Mouse (Mus musculus) bone marrow macrophage, adult 2 months (primary cell): Measurements from ENCODE around the gene Phyhd1. TPM values are rescaled to one million over a fixed set of nuclear protein-coding genes. Genes with fewer than 3 reads are reported as not detected.

ENCODE experiments used
- H3K27ac ChIP-seq: 2 replicates; pipeline ENCODE4 v1.5.1; 2012; ENCODE audit warnings: low read depth, low read length; ENCODE audit not compliant: insufficient read depth
- H3K4me1 ChIP-seq: 2 replicates; pipeline ENCODE4 v1.6.1; 2012; ENCODE audit warnings: low read length; ENCODE audit not compliant: control insufficient read depth, insufficient read depth
- H3K4me3 ChIP-seq: 2 replicates; pipeline ENCODE4 v1.5.1; 2012; ENCODE audit warnings: mild to moderate bottlenecking, low read length, moderate library complexity; ENCODE audit not compliant: insufficient read depth
- CTCF ChIP-seq: IDR thresholded peaks from 2 replicates; pipeline ENCODE4 v1.5.1; 2012; ENCODE audit warnings: low read depth, mild to moderate bottlenecking, low read length, moderate library complexity
- POLR2A ChIP-seq: IDR thresholded peaks from 2 replicates; pipeline ENCODE4 v1.6.1; 2012; ENCODE audit warnings: mild to moderate bottlenecking, low read depth, low read length, borderline replicate concordance
- polyA plus RNA-seq: library from polyadenylated mRNA; stranded (reverse); fragments of >200 nt; gene quantifications from 2 replicates; pipeline ENCODE4 v1.2.4, GENCODE M21; 2012; ENCODE audit not compliant: missing spikeins, insufficient read depth, insufficient read length

Phyhd1 gene
- polyA plus RNA-seq, 1 experiment = 8.2 TPM

- no peak overlapping the region for H3K27ac ChIP-seq
- peaks cover 19% of the 10 kb centered on the region for H3K4me1 ChIP-seq
- H3K4me3 ChIP-seq = no peak overlapping the region
- no peak for TF ChIP-seq POLR2A
- TF ChIP-seq CTCF = no peak
Measured at GRCm38 (mm10) chr2:30253809-30254208, 12.2 kb upstream of the Phyhd1 start.

GRCm38 (mm10) chr2:30255631-30256395 lies 10.2 kb upstream of the Phyhd1 start:
- TF ChIP-seq CTCF (no peak), POLR2A (no peak)
- Histone ChIP-seq H3K4me3 (no peak overlapping the region), H3K27ac (no peak overlapping the region), H3K4me1 (peaks cover 32% of the 10 kb centered on the region)

- TF ChIP-seq POLR2A = no peak
- no peak for TF ChIP-seq CTCF
- Histone ChIP-seq H3K4me3 (no peak overlapping the region), H3K4me1 (peaks cover 26% of the 10 kb centered on the region), H3K27ac (no peak overlapping the region)
Measured at GRCm38 (mm10) chr2:30256616-30257350, 9.2 kb upstream of the Phyhd1 start.

DNA sequence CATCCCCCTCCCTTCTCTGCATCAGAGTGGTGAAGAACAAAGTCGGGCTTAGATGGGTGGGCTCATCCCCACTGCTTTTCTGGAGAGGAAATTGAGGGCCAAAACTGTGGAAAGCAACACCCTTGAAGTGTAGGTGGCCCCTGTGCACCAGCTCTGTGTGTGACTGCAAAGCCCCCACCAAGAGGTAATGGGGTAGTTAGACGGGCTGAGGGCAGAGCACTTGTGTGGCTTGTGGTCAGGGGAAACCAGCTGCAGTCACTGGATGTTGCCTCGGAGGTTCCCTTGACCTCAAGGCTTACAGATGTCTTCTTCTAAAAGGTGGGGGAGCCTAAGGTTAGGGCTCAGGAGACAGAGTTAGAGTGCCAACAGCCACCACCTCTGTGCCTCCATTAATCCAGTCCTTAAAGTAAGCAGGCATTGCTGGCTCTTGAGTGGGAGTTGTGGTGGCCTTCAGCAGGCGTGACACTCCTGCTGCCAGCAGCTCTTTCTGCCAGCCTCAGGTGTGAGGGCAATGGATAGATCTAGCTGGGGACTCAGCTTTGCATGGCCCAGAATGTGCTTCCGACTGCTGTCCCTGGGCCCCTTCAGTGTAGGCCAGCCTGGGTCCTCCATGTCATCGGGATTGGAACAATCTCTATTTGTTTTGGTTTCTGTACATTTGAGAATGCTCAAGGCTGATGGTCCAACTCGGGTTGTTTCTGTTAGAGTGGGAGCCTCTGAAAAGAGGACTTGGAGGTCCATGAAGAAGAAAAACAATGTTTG lies 8.1 kb upstream of the Phyhd1 start:
- no peak overlapping the region for H3K4me3 ChIP-seq
- H3K4me1 ChIP-seq = peaks cover 26% of the 10 kb centered on the region
- TF ChIP-seq POLR2A (no peak), CTCF (no peak)
- H3K27ac ChIP-seq = no peak overlapping the region

GRCm38 (mm10) chr2:30258600-30258999 lies 7.4 kb upstream of the Phyhd1 start:
- TF ChIP-seq CTCF = no peak
- no peak for TF ChIP-seq POLR2A
- no peak overlapping the region for H3K4me3 ChIP-seq
- no peak overlapping the region for H3K27ac ChIP-seq
- peaks cover 26% of the 10 kb centered on the region for H3K4me1 ChIP-seq

DNA sequence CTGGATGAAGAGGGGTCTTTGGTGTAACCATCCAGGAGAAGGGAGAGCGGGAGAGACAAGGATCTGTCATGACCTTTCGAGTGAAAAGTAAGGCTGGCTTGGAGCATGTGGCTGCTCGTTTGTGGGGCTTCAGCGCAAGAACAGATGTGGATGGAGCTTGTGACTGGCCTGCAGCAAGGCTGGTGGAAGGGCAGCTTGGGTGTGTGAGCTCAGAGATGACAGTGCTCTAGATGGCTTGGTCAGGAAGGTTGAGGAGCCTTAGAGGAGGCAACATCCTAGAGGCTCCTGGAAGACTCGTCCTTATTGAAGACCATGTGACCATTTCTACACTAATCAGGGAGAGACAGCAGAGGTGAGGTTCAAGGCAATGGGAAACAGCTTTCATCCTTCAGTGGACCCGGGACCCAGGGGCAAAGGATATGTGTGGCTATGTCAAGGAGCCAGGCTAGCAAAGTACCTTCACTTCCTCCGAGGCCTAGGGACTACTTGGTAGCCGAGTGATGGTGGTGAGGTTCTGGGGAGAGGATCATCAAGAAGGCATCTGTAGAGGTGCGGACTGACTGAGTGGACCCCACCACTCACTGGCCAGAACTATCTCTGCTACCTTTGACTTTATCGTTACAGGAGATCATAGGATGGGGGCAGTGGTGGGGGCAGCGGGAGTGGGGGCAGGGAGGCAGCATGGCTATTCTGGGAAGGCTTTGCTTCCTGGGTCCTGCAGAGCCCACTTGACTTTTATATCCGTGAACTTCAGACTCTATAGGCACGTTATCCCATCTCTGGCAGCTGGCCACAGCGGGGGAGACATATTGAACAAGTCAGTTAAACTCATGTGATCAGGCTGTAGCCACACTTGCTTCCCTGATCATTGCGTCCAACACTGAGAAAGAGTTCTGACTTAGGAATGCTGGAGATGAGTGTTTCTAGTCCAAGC lies 6.6 kb upstream of the Phyhd1 start:
- H3K27ac ChIP-seq = no peak overlapping the region
- peaks cover 26% of the 10 kb centered on the region for H3K4me1 ChIP-seq
- no peak overlapping the region for H3K4me3 ChIP-seq
- TF ChIP-seq POLR2A = no peak
- TF ChIP-seq CTCF = no peak

GRCm38 (mm10) chr2:30261064-30261736 lies 4.8 kb upstream of the Phyhd1 start:
- no peak overlapping the region for H3K4me3 ChIP-seq
- TF ChIP-seq CTCF (no peak), POLR2A (no peak)
- H3K27ac ChIP-seq = no peak overlapping the region
- peaks cover 39% of the 10 kb centered on the region for H3K4me1 ChIP-seq

DNA sequence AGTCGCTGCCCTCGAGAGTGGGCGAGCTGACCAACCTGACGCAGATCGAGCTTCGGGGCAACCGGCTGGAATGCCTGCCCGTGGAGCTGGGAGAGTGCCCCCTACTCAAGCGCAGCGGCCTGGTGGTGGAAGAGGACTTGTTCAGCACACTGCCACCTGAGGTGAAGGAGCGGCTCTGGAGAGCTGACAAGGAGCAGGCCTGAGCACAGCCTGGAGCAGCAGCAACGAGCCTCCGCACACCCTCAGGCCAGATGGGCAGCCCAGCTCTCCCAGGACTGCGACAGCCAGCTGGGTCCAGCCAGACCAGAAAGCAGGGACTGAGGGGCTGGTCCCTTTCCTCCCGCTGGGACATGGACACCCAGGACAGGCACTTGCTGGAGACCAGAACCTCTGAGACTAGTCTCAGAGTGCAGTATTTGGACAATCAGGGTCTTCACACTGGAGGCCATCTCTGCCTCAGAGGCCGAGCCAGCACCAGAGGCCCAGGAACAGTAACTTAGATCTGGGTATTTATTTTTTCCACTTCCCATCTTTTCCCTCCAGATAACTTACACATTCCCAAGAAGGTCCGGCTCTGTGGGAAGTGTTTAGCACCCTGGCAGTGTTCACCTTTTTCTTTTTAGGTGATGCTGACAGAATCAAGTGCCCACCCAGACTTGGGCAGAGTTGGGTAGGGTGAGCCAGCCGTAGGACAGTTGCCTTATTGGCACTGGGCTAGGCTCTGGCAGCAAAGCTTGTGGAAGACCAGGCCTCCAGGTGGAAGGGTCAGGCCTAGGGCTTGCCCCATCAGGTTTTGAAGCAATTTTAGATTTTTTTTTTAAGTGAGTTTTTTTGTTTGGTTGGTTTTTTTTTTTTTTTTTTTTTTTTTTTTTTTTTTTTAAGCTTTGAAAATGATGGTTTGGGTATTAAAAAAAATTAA lies 3.8 kb upstream of the Phyhd1 start:
- H3K27ac ChIP-seq = no peak overlapping the region
- peaks cover 49% of the 10 kb centered on the region for H3K4me1 ChIP-seq
- TF ChIP-seq POLR2A = no peak
- no peak overlapping the region for H3K4me3 ChIP-seq
